Mouse (Mus musculus) MN1 (cell line): ENCODE measurements around the gene Pgpep1l.
A peak's percentile ranks its signal among the peaks of the same experiment; 100 is the strongest.

Source experiments
- DNase-seq: peaks from one replicate; pipeline ENCODE4 v3.0.0-alpha.2; 2016; ENCODE audit warnings: low spot score

The Pgpep1l gene

DNA sequence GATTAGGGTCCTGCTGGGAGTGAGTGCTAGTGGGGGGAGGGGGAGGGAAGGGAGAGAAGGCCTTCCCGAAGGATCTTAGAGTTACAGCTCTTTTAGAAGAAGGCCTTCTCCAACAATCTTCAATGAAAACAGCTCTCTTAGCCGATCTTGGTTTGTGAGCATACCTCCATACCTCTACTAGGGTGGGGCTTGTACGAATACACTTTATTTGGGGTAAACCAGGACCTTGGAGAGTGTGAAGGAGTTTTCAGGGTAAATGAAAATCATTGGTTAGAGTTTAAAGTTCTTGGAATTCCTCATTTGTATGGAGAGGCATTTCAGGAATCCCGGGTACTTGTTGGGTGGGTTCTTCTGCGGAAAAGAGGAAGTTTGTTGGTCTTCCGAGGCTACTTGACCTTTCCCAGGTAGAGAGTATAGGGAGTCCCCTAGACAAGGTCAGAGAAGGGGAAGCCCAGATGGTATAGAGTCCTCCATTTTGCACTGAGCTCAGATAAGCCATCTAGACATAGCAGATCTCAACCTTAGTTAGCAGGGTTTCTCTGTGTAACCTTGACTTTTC is 4.4 kb downstream of the Pgpep1l start:
- DNase-seq: peak; percentile 9

DNA sequence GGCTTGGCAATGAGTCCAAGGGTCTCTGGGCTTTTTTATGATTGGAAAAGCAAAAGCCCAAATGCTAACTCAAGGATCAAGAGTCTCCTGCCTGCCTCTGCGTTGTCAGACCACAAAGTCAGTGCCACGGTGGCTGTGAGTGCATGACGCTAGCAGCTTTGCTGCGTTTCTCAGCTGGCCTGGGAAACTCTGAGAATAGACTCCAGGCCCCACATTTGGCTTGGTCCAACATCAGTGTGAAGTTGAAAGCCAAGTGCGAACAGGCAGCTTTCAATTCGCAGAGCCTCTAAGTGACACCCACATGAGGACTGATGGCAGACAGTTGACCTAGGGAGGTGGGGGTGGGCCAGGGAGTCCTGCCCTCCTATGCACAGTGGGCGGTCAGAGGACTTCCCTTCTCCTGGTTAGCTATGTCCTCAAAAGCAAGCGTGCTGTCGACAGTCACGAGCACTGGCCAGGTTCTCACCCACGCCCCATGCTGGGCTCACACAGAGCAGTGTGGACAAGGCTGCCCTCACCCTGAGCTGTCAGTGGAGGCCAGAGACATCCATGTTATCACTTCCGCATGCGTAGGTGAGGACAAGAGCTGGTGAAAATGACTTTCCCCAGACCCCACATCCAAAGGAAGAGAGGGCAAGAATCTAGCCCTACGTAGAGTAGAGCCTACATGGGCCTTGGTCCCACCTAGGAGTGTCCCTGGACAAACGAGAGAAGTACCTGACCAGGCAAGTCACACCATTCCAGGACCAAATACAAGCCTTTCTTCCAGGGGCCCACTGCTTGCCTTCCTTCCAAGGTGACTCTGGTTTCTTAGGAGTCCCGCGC is 5.5 kb downstream of the Pgpep1l start:
- no peak for DNase-seq

DNA sequence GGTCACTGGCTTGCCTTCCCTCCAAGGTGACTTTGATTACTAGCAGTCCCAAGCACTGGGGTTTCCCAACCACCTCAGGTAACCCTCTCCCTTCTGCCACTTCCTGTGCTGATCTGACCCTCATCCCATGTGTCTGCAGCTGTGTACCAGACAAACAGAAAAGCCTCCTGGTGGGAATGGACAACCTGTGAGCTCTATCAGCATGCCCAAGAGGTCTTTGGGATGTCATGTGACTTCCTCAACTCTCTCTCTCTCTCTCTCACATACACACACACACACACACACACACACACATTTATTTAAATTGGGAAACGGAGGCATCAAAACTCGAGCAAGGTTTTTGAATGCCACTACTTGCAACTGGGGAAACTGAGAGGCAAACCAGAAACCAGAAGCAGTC is 6.3 kb downstream of the Pgpep1l start:
- no peak for DNase-seq

DNA sequence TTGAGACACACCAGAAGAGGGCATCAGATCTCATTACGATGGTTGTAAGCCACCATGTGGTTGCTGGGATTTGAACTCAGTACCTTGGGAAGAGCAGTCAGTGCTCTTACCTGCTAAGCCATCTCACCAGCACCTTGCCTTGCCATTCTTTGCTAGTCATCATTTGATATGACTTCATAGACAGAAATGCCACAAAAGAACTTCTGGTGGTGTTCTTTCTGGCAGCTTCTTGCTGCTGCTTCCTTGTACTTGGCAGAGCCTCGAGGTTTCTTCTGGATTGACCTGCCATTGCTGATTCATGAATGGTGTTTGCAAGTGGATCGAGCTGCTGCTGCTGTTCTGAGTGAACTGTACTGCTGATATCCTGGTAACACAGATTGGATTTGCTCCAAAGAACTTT is 13.1 kb downstream of the Pgpep1l start:
- DNase-seq: no peak

DNA sequence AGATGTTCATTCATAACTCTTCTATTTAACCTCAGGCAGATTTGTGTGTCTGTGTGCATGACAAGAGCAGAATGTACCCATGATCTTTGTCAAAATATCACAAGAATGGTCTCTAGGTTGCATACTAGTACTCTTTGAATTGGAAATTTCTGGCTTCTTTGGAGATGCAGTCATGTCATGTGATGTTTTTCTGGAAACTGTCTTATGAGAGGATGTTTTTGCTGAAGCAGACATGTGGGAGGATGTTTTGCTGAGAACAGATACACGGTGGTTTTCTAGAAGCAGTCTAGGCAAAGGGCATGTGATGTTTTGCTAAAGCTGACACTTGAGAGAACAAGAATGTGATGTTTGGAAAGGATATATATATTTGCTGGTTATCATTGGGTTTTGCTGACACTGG is 13.6 kb downstream of the Pgpep1l start:
- DNase-seq: no peak

DNA sequence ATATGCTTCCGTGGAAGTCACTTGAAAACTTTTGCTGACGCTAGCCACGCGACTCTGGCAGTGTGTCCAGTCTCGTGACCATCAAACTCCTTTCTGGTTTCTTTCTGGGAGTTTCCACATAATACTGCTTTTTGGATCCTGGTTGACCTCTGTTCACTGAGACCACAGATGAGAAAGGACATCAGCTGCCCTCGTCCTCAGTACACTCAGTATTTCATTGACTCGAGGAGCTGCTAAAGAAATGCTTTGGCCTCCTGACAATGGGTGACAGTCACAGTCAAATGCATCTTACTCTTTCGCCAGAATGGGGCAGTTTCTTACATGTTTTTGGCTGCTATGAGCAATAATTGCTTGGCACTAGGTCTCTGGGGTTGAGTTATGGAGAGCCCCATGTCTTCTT is 17.8 kb downstream of the Pgpep1l start:
- DNase-seq: no peak

DNA sequence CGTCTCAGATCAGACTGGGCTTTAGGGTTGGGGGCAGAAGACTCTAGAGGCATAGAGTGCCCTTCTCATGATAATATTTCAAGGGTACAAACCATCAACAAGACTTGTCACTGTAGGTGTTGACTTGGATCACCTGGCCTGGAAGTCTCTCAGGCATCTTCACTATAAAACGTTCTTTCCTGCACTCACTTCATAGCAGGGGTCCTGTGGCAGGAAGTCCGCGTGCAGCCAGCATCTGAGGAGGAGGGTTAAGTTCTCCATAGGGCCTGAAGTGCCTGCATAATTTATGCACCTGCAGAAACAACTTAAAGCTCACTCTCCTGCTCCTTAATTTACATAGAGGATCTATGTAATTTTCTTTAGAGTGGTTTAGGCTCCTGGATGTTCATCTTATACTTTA is 18.4 kb downstream of the Pgpep1l start:
- no peak for DNase-seq

DNA sequence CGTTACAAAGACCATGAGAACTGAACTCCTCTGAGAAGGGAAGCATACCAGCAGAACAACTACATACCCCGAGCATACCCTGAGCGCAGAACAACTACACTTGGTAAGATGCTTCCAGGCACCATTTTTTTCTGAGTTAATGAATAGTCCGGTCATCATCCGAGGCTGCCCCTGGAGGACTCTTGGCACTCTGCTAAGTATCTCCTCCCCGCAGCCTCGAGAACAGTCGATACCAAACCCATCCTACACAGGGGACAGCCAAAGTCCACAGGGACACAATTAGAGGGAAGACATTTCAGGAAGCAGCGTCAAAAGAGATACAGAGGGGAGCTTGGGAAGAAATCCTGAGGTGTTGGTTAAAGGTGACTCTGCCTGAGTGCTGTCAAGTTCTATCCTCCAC is 22.8 kb downstream of the Pgpep1l start:
- no peak for DNase-seq

DNA sequence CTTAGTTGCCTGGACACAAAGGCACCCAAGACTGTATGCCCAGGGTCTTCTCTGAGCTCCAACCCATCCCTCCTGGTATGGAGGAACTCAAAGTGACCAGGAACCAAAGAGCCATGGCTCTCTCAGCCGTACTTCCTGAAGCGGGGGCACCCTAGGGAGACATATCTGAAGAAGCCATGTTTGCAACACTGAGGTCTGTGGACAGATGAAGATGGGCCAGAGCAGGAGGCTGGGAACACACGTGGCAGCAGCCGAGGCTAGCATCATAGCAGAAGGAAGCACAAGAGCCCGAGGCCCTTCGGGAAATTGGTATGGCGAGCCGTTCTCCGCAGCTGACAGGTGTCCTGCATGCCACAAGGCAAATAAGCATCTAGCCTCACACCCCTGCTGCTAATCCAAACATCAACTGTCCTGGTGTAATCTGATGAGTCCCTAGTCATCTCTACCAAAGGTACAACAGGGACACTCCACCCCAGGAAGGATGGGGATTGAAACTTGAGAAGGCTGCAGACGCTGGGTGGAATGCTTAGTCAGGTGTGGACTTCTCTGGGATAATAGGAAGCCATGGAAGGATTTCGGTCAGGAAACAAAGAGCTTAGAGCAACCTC is 24.7 kb downstream of the Pgpep1l start:
- no peak for DNase-seq

DNA sequence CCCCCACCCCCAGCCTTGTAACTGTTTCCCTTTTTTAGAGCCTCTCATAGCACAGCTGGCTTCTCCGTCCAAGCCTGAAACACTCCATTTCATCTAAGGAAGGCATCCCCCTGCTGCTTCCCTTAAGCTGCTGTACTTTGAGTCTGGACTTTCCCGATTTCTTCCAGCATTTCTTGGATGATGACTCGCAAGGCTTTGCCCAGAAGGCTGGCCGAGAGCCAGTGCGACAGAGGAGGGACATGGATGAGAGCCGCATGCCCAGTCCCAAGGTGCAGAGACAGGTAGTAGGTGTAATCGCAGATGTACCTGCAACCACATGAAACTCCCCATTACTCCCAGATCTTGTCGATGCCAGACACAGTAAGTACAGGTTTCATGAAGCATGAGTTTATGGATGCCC is 27.2 kb downstream of the Pgpep1l start:
- DNase-seq: no peak

DNA sequence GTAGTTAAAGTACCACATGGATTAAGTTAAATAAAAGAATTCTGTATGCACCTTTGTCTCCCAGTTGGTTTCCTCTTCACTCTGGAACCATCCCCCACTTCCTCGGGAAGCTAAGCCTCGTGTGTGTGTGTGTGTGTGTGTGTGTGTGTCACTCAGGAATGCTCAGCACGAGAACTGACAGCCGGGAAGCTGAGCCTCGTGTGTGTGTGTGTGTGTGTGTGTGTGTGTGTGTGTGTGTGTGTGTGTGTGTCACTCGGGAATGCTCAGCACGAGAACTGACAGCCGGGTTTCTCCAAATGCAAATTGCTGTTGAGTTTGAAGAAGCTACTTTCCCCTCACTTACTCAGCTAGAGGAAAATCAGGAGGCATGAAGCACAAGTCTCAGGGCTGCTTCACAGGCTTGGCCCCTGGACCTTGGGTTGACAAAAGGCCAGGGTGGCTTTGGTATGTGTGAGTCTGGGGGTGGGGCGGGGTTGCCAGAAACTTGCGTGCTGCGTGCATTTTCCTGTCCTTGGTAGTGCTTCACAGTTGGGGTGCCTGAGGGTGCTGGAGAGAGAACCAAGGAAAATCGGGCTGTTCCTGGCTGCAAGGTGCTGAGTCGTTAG is 30.3 kb downstream of the Pgpep1l start:
- DNase-seq: no peak

DNA sequence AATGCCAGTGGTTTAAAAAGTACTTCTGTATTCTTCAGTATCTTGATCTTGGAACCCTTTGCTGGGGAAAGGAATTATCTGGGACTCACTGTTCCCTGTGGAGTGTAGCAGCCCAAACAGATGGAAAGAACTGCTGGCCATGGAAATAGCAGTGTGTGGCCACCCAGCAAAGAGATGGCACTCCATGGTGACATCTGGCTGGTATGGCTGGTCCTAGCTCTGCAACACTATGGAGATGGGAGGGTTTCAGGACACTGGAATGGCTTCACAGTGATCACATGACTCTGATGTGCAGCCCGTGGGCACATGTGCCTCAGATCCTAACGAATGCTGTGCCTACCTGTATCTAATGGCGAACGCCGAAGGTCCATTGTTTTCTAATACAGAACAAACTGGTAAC is 31.5 kb downstream of the Pgpep1l start:
- DNase-seq: no peak

DNA sequence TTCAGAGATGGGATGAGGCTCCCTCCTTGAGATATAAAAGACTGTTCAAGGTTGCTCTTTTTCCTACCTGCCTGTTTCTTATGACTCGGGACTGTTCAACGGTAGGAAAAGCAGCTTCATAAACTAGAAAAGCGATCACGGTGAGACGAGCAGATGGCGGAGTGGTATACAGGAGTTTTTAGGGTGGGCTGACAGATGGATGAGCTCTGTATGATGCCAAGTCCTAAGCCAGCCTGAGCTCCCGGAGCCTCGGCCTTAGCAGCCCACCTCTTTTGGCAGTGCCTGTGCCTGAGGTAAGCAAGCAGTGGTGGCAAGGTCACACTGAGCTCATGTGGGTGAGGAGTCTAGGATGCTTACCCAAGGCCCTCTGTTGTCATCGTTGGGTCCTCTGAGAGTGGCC is 33.2 kb downstream of the Pgpep1l start:
- no peak for DNase-seq

DNA sequence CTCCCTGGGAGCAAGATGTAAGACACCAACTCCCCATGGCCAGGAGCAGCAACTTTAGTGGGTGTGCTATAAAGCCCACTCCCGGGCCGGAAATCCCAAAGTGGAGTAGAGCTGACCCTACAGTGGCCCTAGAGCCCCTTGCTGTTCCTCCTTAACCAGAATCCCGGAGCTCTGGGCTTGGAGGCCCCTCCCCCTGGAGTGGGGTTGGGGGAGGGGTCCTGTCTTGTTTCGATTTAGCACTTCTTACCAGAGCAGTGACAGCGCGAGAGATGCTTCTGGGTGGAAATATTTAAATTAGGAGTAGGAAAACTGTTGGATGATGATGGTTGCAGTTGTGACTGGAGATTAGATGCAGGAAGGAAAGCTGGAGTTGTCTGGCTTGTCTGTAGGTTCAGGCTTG is 35.5 kb downstream of the Pgpep1l start:
- no peak for DNase-seq

DNA sequence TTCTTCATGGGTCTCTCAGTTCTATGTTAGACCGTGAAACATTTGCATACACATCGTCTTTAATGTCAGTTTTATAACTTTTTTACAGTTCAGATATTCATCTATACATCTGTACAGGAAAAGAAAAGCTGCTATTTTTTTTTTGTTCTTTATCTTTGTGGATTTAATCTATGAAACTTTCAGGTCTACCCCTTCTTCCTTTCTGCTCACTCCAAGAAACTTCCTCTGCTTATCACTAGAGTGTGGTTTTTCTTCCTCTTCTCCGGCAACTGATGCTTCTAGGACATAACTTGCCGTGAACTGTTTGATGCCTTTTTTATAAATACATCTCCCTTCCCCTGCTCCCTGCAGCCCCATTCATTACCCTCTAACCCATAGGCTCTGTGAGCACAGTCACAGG is 36.4 kb downstream of the Pgpep1l start:
- DNase-seq: no peak

DNA sequence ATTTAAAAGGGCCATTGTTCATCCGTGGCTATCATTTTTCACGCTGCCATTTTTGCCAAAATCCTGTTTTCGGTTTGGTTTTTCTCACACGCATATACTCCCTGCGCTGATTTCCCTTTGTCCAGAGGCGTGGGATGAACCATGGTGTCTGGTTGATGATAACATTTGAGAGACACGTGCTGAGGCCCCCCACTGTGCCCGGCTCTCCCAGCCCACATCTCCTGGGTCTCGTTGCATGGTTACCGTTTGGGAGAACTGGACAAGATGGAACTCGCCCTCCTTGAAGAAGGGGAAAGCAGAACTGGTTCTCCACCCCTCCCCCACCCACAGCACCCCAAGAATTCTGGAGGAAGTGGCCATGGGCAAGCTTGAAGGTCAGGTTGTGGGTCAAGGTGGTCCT is 37.0 kb downstream of the Pgpep1l start:
- no peak for DNase-seq

DNA sequence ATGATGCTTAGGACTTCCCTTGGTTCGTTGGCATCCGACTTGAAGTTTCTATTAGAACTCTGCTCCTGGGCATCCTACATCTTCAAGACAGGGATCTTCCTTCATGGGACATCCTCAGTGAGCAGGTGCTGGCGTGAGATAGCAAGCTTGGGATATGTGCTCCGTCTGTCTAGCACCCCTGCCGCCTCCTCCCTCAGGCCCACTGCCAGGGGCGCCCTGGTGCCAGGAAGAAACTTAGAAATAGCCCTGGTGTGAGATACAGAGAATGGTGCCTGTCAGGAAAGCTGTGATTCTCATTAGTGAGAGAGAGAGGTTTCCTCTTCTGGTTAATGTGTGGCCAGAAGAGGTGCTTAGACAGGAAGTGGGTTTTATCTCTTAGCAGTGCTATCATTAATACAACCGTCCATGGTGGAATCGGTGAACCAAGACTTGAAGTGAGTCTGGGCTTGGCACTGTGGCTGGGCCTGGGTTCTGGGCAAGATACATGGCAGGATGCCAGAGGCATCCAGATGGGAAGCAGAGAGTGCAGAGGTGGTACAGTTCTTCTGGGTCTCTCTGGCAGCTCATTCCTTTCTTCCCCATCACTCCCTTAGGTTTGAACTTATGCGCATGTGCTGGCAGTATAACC is 38.5 kb downstream of the Pgpep1l start:
- DNase-seq: peak; percentile 24

DNA sequence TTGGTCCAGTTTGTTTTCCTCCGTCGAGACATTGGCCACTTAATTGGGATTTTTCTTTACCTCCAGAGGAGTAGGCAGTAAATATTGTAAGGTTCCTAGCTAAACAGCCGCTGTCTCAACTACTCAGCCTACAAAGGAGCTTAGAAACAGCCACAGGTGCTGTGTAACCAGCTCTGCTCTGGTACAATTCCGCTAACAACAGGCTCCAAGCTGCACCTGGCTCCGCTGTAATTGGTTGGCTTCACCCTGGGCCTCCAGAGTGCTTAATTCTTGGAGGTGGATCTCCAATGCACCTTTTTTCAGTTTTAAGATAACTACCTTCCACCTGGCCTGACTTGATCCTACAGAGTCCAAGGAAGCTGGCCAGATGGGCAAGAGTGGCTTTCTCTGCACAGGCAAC is 40.0 kb downstream of the Pgpep1l start:
- no peak for DNase-seq

DNA sequence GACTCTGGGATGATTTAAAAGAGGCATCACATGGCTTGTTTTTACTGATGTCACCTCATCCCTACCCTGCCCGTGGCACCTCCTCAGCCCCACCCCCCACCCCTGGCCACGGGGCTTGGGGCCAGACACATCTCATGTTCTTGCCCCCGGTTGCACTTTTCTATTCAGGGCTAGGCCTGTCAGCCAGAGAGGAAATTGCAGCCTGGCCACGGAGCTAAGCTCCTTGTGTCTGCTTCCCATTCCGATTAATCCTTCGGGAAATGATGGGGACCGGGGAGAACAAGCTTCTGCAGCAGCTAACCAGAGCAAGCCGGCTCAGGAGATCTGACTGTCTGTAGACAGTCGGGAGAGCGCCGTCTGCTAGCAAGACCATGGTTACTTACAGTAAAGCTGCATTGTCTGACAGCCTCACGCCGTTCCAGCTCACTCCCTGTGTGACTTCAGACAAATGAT is 40.7 kb downstream of the Pgpep1l start:
- peak; percentile 30 for DNase-seq

DNA sequence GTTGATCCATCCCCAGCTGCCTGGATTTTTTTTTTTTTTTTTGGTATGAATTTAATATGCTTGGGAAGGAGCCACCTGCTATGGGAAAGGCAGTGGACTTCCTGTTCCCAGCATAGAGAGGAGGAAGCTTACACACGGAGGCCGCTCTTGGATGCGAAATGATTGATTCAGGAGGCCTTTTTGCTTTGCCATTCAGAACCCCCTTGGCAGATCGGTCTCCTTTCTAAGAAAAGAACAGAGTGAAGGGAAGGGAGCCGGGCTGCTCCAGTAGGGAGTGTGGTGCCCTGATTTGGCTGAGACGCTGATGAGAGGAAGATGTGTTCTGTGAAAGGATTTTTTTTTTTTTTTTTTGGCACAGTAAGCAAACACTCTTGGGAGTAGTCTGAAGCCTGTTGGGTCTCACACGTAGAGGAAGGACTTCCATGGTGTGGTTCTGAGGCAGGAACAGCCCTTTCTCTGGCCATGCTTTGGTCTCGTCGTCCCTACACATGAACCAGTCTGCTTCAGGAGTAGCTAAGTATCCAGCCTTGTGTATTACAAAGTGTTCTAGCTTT is 42.3 kb downstream of the Pgpep1l start:
- no peak for DNase-seq

DNA sequence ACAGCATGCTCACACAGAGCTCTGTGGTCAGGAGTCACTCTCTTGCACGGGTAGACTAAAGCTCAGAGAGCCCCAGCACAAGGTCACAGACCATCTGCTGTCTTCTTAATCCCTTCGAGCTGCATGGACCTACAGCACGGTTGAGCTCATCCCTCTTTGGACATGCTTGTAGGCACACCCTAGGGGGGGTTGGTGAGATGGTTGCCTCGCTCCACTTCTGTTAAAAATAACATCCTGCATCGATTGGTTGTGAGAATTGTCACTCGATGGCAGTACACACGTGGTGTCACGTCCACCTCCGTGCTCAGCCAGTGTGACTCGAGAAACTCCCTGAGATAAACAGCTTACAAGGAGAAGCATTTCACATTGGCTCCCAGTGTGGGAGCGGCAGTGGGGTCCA is 45.2 kb downstream of the Pgpep1l start:
- no peak for DNase-seq

DNA sequence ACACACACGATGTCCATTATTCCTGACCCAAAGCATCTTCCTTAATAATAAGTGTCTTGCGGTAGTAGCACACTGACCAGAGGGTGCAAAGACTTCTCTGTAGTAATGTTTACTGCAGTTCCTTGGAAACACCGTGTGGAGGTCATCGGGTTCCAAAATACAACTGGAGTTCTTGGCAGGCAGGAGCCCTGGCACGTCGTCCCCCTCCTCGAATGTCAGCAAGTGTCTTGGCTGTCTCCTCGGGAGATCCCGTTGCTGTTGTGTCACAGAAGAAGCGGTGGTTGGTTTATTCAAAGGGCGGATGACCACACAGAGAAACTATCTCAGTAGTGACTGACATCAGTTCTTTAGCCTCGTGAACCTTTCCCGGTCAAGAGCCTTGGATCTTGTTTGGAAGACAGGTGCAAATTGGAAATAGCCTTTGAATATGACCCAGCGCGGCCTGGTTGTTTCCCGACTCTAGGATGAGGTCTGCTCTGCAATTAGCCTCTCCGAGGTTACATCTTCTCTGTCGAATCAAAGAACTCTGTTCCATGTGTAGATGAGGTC is 48.4 kb downstream of the Pgpep1l start:
- no peak for DNase-seq
